Mouse (Mus musculus) myocyte (in vitro differentiated cells): ENCODE measurements at regions not wholly inside any gene's neighbourhood (a gene's known extent, or its start where the extent isn't known, plus 50 kb on each side); places are given as distances from the start of the nearest gene placed in this dataset.

Experiments used
- CEBPB ChIP-seq: IDR thresholded peaks from 2 replicates; pipeline ENCODE4 v1.6.1; 2011; ENCODE audit warnings: mild to moderate bottlenecking, moderate library complexity; ENCODE audit not compliant: poor library complexity, insufficient read depth, severe bottlenecking
- E2F4 ChIP-seq: IDR thresholded peaks from one replicate; pipeline ENCODE4 v1.6.1; 2011; ENCODE audit warnings: mild to moderate bottlenecking, control low read depth, moderate library complexity; ENCODE audit not compliant: insufficient read depth
- MAX ChIP-seq: IDR thresholded peaks from one replicate; pipeline ENCODE4 v1.6.1; 2011; ENCODE audit warnings: low read depth, mild to moderate bottlenecking, control low read depth
- MYOD1 ChIP-seq, 3 experiments: IDR thresholded peaks; one replicate each; pipeline ENCODE4 v1.6.1; 2011; ENCODE audit warnings: control low read depth in 2 of 3, low read depth in 2 of 3, mild to moderate bottlenecking in 2 of 3, moderate library complexity in 1 of 3; ENCODE audit not compliant: insufficient read length in 2 of 3, control insufficient read depth in 1 of 3
- MYOG ChIP-seq, 3 experiments: IDR thresholded peaks; one replicate each; pipeline ENCODE4 v1.6.1; 2011; ENCODE audit warnings: control low read depth in 2 of 3, low read depth in 2 of 3, mild to moderate bottlenecking in 2 of 3; ENCODE audit not compliant: insufficient read length in 2 of 3, control insufficient read depth in 1 of 3, insufficient read depth in 1 of 3
- POLR2A ChIP-seq: IDR thresholded peaks from one replicate; pipeline ENCODE4 v1.6.1; 2011; ENCODE audit warnings: low read depth, mild to moderate bottlenecking, control low read depth, moderate library complexity; ENCODE audit not compliant: insufficient read length
- POLR2AphosphoS2 ChIP-seq: IDR thresholded peaks from one replicate; pipeline ENCODE4 v1.6.1; 2011; ENCODE audit warnings: low read depth, control low read depth; ENCODE audit not compliant: insufficient read length
- REST ChIP-seq: IDR thresholded peaks from one replicate; pipeline ENCODE4 v1.6.1; 2011; ENCODE audit warnings: mild to moderate bottlenecking, control low read depth, moderate library complexity; ENCODE audit not compliant: insufficient read depth, insufficient read length
- SRF ChIP-seq: IDR thresholded peaks from one replicate; pipeline ENCODE4 v1.6.1; 2011; ENCODE audit warnings: low read depth; ENCODE audit not compliant: control insufficient read depth, insufficient read length
- TCF12 ChIP-seq: IDR thresholded peaks from one replicate; pipeline ENCODE4 v1.6.1; 2011; ENCODE audit warnings: mild to moderate bottlenecking, control low read depth; ENCODE audit not compliant: poor library complexity, insufficient read depth, severe bottlenecking
- TCF3 ChIP-seq: IDR thresholded peaks from one replicate; pipeline ENCODE4 v1.6.1; 2011; ENCODE audit warnings: low read depth, control low read depth; ENCODE audit not compliant: insufficient read length
- USF1 ChIP-seq: IDR thresholded peaks from one replicate; pipeline ENCODE4 v1.6.1; 2011; ENCODE audit warnings: low read depth, mild to moderate bottlenecking, control low read depth, moderate library complexity

- TF ChIP-seq POLR2A (no peak), TCF12 (no peak), USF1 (no peak), POLR2AphosphoS2 (no peak), CEBPB (no peak), MAX (no peak), TCF3 (no peak), MYOG (IDR thresholded peaks at IDR 0.05; ENCODE audit: control insufficient read depth in 1 of 3, insufficient read depth in 1 of 3, insufficient read length in 2 of 3, low read depth in 2 of 3) (no peak), E2F4 (no peak), MYOD1 (IDR thresholded peaks at IDR 0.05; ENCODE audit: control insufficient read depth in 1 of 3, insufficient read length in 2 of 3, low read depth in 2 of 3) (no peak), SRF (no peak), REST (no peak)
Observed at GRCm38 (mm10) chr1:61157271-61157670, 179.5 kb downstream of the Icos start.
